Mouse (Mus musculus) myocyte (in vitro differentiated cells): Measurements from ENCODE around the gene Mpzl1.

ENCODE experiments used
- CEBPB ChIP-seq: IDR thresholded peaks from 2 replicates; pipeline ENCODE4 v1.6.1; 2011; ENCODE audit warnings: mild to moderate bottlenecking, moderate library complexity; ENCODE audit not compliant: poor library complexity, insufficient read depth, severe bottlenecking
- MYOD1 ChIP-seq, 3 experiments: IDR thresholded peaks; one replicate each; pipeline ENCODE4 v1.6.1; 2011; ENCODE audit warnings: control low read depth in 2 of 3, low read depth in 2 of 3, mild to moderate bottlenecking in 2 of 3, moderate library complexity in 1 of 3; ENCODE audit not compliant: insufficient read length in 2 of 3, control insufficient read depth in 1 of 3
- POLR2A ChIP-seq: IDR thresholded peaks from one replicate; pipeline ENCODE4 v1.6.1; 2011; ENCODE audit warnings: low read depth, mild to moderate bottlenecking, control low read depth, moderate library complexity; ENCODE audit not compliant: insufficient read length
- REST ChIP-seq: IDR thresholded peaks from one replicate; pipeline ENCODE4 v1.6.1; 2011; ENCODE audit warnings: mild to moderate bottlenecking, control low read depth, moderate library complexity; ENCODE audit not compliant: insufficient read depth, insufficient read length
- TCF12 ChIP-seq: IDR thresholded peaks from one replicate; pipeline ENCODE4 v1.6.1; 2011; ENCODE audit warnings: mild to moderate bottlenecking, control low read depth; ENCODE audit not compliant: poor library complexity, insufficient read depth, severe bottlenecking
- TCF3 ChIP-seq: IDR thresholded peaks from one replicate; pipeline ENCODE4 v1.6.1; 2011; ENCODE audit warnings: low read depth, control low read depth; ENCODE audit not compliant: insufficient read length

DNA sequence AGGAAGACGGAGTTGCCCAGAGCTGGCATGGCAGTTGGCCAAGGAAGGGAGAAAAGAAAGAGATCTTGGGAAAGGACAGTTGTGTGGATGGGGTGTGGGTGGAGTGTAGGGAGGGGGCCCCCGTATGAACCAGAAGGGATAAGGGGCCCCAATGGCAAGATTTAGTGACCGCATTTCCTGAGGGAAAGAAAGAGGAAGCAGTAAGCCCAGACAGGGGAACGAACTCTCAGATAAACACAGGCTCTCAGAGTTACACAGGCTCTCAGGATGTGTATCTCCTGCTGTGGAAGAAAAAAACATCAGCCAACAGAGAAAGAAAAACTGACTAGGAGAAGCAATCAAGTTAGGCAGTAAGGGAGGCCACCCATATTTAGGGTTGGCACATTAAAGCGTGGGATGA is 16.8 kb upstream of the Mpzl1 start:
- no peak for TF ChIP-seq POLR2A
- TF ChIP-seq REST, result no peak
- no peak for TF ChIP-seq MYOD1 (IDR thresholded peaks at IDR 0.05; ENCODE audit: control insufficient read depth in 1 of 3, insufficient read length in 2 of 3, low read depth in 2 of 3)
- TF ChIP-seq TCF3, result no peak
- TF ChIP-seq TCF12, result no peak
- TF ChIP-seq CEBPB, result no peak
